Mouse (Mus musculus): ENCODE measurements at regions not wholly inside any gene's neighbourhood (a gene's known extent, or its start where the extent isn't known, plus 50 kb on each side); places are given as distances from the start of the nearest gene placed in this dataset.

- TF ChIP-seq CTCF (IDR thresholded peaks at IDR 0.05; ENCODE audit: borderline replicate concordance, insufficient read depth, low read depth, low read length) = no peak
- TF ChIP-seq POLR2A (IDR thresholded peaks at IDR 0.05; ENCODE audit: borderline replicate concordance, insufficient read depth, low read length) = no peak
Observed at GRCm38 (mm10) chr2:123928066-123928465, 161.7 kb upstream of the Sema6d start.

Data from cerebellum, adult 2 months (tissue).